Mouse (Mus musculus) liver, embryonic 14.5 days (tissue): ENCODE data around the gene Ccl9. TPM values are rescaled to one million over a fixed set of nuclear protein-coding genes. Genes with fewer than 3 reads are reported as not detected.

Source experiments
- ATAC-seq: fragments of 200-750 bp; cut with Nextera tagmentation; 2 replicates; pipeline ENCODE4 v1.8.0; 2017; ENCODE audit warnings: moderate number of reproducible peaks, mild to moderate bottlenecking, moderate library complexity; ENCODE audit not compliant: insufficient read depth
- DNase-seq, 3 experiments: peaks; one replicate each; pipeline ENCODE4 v3.0.0-alpha.2; 2012 to 2013; ENCODE audit warnings: low read depth in 3 of 3, low spot score in 3 of 3
- H3K27ac ChIP-seq: fragments of 300-500 bp; sonication (generic); 2 replicates; pipeline ENCODE4 v1.5.1; 2014; ENCODE audit warnings: moderate library complexity, mild to moderate bottlenecking, control low read depth, inconsistent platforms
- H3K27me3 ChIP-seq: fragments of 300-500 bp; sonication (generic); 2 replicates; pipeline ENCODE4 v1.6.1; 2014; ENCODE audit warnings: mild to moderate bottlenecking, low read length, moderate library complexity; ENCODE audit not compliant: control insufficient read depth, insufficient read depth
- H3K36me3 ChIP-seq: fragments of 300-500 bp; sonication (generic); replicated peaks from 2 replicates; pipeline ENCODE4 v1.6.1; 2014; ENCODE audit warnings: low read depth; ENCODE audit not compliant: control insufficient read depth, insufficient read depth
- H3K4me1 ChIP-seq, 2 experiments: fragments of 200-500 bp in 1 of 2; fragments of 300-500 bp in 1 of 2; sonication (generic) in 1 of 2; replicated peaks; 2 replicates each; pipeline ENCODE4 v1.6.1; 2012 to 2014; ENCODE audit warnings: antibody characterized with exemption in 1 of 2, inconsistent platforms in 1 of 2, low read length in 1 of 2; ENCODE audit not compliant: control insufficient read depth in 2 of 2, insufficient read depth in 2 of 2
- H3K4me2 ChIP-seq: fragments of 300-500 bp; sonication (generic); 2 replicates; pipeline ENCODE4 v1.6.1; 2014; ENCODE audit warnings: low read depth, mild to moderate bottlenecking, control low read depth, moderate library complexity
- H3K4me3 ChIP-seq, 2 experiments: fragments of 200-500 bp in 1 of 2; fragments of 300-500 bp in 1 of 2; sonication (generic) in 1 of 2; 2 replicates each; pipeline ENCODE4 v1.5.1; 2012 to 2014; ENCODE audit warnings: low read depth in 2 of 2, low read length in 2 of 2, mild to moderate bottlenecking in 2 of 2, control low read depth in 1 of 2, inconsistent platforms in 1 of 2, moderate library complexity in 1 of 2; ENCODE audit not compliant: insufficient read depth in 1 of 2
- H3K9ac ChIP-seq: fragments of 300-500 bp; sonication (generic); replicated peaks from 2 replicates; pipeline ENCODE4 v1.6.1; 2014; ENCODE audit warnings: mild to moderate bottlenecking, control low read depth, moderate library complexity
- H3K9me3 ChIP-seq: fragments of 300-500 bp; sonication (generic); 2 replicates; pipeline ENCODE4 v1.6.1; 2016; ENCODE audit warnings: low read length, mixed read lengths; ENCODE audit not compliant: control insufficient read depth
- CTCF ChIP-seq: IDR thresholded peaks from 2 replicates; pipeline ENCODE4 v1.5.1; 2016; ENCODE audit warnings: antibody characterized with exemption, low read depth, control low read depth
- EP300 ChIP-seq: IDR thresholded peaks from 2 replicates; pipeline ENCODE4 v1.6.1; 2016; ENCODE audit warnings: antibody characterized with exemption, low read depth
- whole genome bisulfite sequencing: fragments of 180-500 bp; shearing (Covaris S2); extraction: QIAGEN DNeasy Blood & Tissue Kit; methylation state at CpG from one replicate; pipeline ENCODE4 v1.1.7; 2014; ENCODE audit not compliant: insufficient replicate concordance; 5-methylcytosine and 5-hydroxymethylcytosine counted together
- polyA plus RNA-seq, 2 experiments: library from polyadenylated mRNA; depleted of rRNA in 1 of 2; stranded (reverse) in 1 of 2; unstranded in 1 of 2; fragments of >200 nt; fragmentation: Nextera tagmentation in 1 of 2; extraction: Ambion mirVana in 1 of 2; gene quantifications; 2 replicates each; pipeline versions ENCODE4 v1.2.1 to v1.2.3; 2012 to 2014

Ccl9 gene
- polyA plus RNA-seq, 2 experiments: 9.7 to 35.5 TPM

- no peak for TF ChIP-seq EP300
- TF ChIP-seq CTCF: no peak
- peaks cover 0 to 16% of the 10 kb centered on the region in 2 experiments; a peak in 2 of 4 replicates for H3K4me1 ChIP-seq
- DNase-seq: no peak
- no peak overlapping the region for H3K27ac ChIP-seq
- H3K4me2 ChIP-seq: no peak overlapping the region
- WGBS: 63% methylated on average over 7 of the region's 7 CpGs
- ATAC-seq: no peak
- no peaks in the 10 kb centered on the region for H3K36me3 ChIP-seq
- H3K9ac ChIP-seq: no peak overlapping the region
- no peaks in the 10 kb centered on the region for H3K9me3 ChIP-seq
- no peaks in the 10 kb centered on the region for H3K27me3 ChIP-seq
- H3K4me3 ChIP-seq: no peak overlapping the region
Observed at GRCm38 (mm10) chr11:83567311-83567710, 11.1 kb downstream of the Ccl9 start.

GRCm38 (mm10) chr11:83566617-83567016, 11.8 kb downstream of the Ccl9 start:
- no peak for TF ChIP-seq CTCF
- no peak for TF ChIP-seq EP300
- Histone ChIP-seq H3K9me3 (no peaks in the 10 kb centered on the region), H3K4me1 (peaks cover 0 to 18% of the 10 kb centered on the region in 2 experiments; a peak in 2 of 4 replicates), H3K27me3 (no peaks in the 10 kb centered on the region), H3K4me2 (no peak overlapping the region), H3K9ac (no peak overlapping the region), H3K4me3 (no peak overlapping the region), H3K27ac (no peak overlapping the region), H3K36me3 (no peaks in the 10 kb centered on the region)
- ATAC-seq: no peak
- no peak for DNase-seq

GRCm38 (mm10) chr11:83563754-83564153, 14.7 kb downstream of the Ccl9 start:
- TF ChIP-seq EP300 (no peak), CTCF (no peak)
- no peak for DNase-seq
- WGBS: 35% methylated on average over 2 of the region's 2 CpGs
- ATAC-seq: no peak
- H3K27ac ChIP-seq: no peak overlapping the region
- H3K27me3 ChIP-seq: no peaks in the 10 kb centered on the region
- no peaks in the 10 kb centered on the region for H3K9me3 ChIP-seq
- peaks cover 0 to 7% of the 10 kb centered on the region in 2 experiments; a peak in 1 of 4 replicates for H3K4me1 ChIP-seq
- no peak overlapping the region for H3K4me3 ChIP-seq
- no peaks in the 10 kb centered on the region for H3K36me3 ChIP-seq
- H3K4me2 ChIP-seq: no peak overlapping the region
- no peak overlapping the region for H3K9ac ChIP-seq

GRCm38 (mm10) chr11:83562311-83562887, 16.0 kb downstream of the Ccl9 start:
- H3K27ac ChIP-seq: no peak overlapping the region
- no peak overlapping the region for H3K4me2 ChIP-seq
- H3K4me3 ChIP-seq: no peak overlapping the region
- no peaks in the 10 kb centered on the region for H3K36me3 ChIP-seq
- 34% methylated on average over 6 of the region's 6 CpGs for WGBS
- no peak for DNase-seq
- no peak; the same call in 1 of the 2 replicates for TF ChIP-seq EP300
- no peak for TF ChIP-seq CTCF
- H3K4me1 ChIP-seq: peaks cover 0 to 7% of the 10 kb centered on the region in 2 experiments; a peak in 1 of 4 replicates
- H3K9ac ChIP-seq: no peak overlapping the region
- H3K9me3 ChIP-seq: no peaks in the 10 kb centered on the region
- no peak for ATAC-seq
- H3K27me3 ChIP-seq: no peaks in the 10 kb centered on the region

- Histone ChIP-seq H3K9me3 (no peaks in the 10 kb centered on the region), H3K36me3 (no peaks in the 10 kb centered on the region), H3K27me3 (no peaks in the 10 kb centered on the region), H3K4me3 (no peak overlapping the region), H3K9ac (no peak overlapping the region), H3K27ac (no peak overlapping the region), H3K4me1 (peaks cover 0 to 9% of the 10 kb centered on the region in 2 experiments; a peak in 1 of 4 replicates), H3K4me2 (no peak overlapping the region)
- DNase-seq (no peak), ATAC-seq (no peak)
- TF ChIP-seq CTCF: no peak
- TF ChIP-seq EP300: no peak
- 21% methylated on average over 6 of the region's 6 CpGs for WGBS
Observed at GRCm38 (mm10) chr11:83560405-83560804, 18.0 kb downstream of the Ccl9 start.
